Mouse (Mus musculus): ENCODE results near the gene Ppm1n. TPM values are rescaled to one million over a fixed set of nuclear protein-coding genes. Genes with fewer than 3 reads are reported as not detected.
A peak's percentile ranks its signal among the peaks of the same experiment; 100 is the strongest.

Gene Ppm1n
- polyA plus RNA-seq, 1 experiment: 11.8 TPM

DNA sequence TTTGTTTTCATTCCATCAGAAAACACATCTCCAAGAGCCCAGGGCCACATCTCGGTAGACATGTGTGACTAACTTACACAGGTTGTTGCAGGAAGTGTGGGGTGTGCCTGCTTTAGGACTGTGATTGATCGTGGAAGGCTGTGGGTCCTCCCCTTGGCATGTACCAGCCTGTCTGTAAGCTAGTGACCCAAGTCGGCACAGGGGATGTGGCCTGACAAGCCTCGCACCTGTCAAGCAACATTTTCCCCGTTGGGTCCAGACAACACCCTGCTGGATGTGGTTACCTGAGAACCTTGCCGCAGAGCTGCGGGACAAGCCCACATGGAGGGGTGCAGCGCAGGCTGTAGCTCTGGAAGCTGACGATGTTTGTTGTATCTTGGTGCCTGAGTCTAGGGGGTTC lies 42.6 kb upstream of the Ppm1n start:
- no peak overlapping the region for H3K27ac ChIP-seq (ENCODE audit: insufficient read depth, low read depth, low read length)
- H3K27me3 ChIP-seq (ENCODE audit: control insufficient read depth, insufficient read depth, low read length): no peaks in the 10 kb centered on the region; the same call in 1 of the 2 replicates
- H3K4me1 ChIP-seq (ENCODE audit: control insufficient read depth, insufficient read depth, insufficient read length, low read length): peaks cover 20% of the 10 kb centered on the region
- no peak overlapping the region for H3K4me3 ChIP-seq (ENCODE audit: low read depth, low read length)
- TF ChIP-seq POLR2A (IDR thresholded peaks at IDR 0.05; ENCODE audit: low read depth, low read length) (no peak), CTCF (IDR thresholded peaks at IDR 0.05; ENCODE audit: extremely low read depth, insufficient read length, insufficient replicate concordance, low read depth, low read length) (no peak)
- no peaks in the 10 kb centered on the region for H3K36me3 ChIP-seq (ENCODE audit: control insufficient read depth, insufficient read depth, low read length)
- WGBS: 40% methylated on average over 9 of the region's 9 CpGs

DNA sequence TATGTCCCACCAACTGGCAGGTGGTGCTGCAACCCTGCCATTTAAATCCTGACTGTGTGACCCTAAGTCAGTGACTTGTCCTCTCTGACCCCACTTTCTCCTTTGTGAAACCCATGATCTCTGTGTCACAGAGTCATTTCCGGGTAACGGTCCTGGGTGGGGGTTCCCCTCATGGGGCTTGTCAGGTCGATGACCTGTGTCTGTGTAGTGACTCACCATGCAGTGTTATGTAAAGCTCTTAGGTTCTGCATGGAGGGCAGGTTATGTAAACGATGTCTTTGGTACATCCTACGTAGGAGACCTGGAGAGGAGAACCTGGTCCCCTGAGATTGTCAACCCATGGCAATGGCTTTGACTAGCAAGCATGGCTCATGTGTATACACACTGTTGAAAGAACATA lies 41.6 kb upstream of the Ppm1n start:
- no peaks in the 10 kb centered on the region for H3K36me3 ChIP-seq (ENCODE audit: control insufficient read depth, insufficient read depth, low read length)
- no peak overlapping the region for H3K4me3 ChIP-seq (ENCODE audit: low read depth, low read length)
- H3K27me3 ChIP-seq (ENCODE audit: control insufficient read depth, insufficient read depth, low read length): no peaks in the 10 kb centered on the region; the same call in 1 of the 2 replicates
- no peak overlapping the region for H3K27ac ChIP-seq (ENCODE audit: insufficient read depth, low read depth, low read length)
- 10% methylated on average over 5 of the region's 5 CpGs for WGBS
- peaks cover 22% of the 10 kb centered on the region for H3K4me1 ChIP-seq (ENCODE audit: control insufficient read depth, insufficient read depth, insufficient read length, low read length)
- TF ChIP-seq CTCF (IDR thresholded peaks at IDR 0.05; ENCODE audit: extremely low read depth, insufficient read length, insufficient replicate concordance, low read depth, low read length): no peak
- no peak for TF ChIP-seq POLR2A (IDR thresholded peaks at IDR 0.05; ENCODE audit: low read depth, low read length)

DNA sequence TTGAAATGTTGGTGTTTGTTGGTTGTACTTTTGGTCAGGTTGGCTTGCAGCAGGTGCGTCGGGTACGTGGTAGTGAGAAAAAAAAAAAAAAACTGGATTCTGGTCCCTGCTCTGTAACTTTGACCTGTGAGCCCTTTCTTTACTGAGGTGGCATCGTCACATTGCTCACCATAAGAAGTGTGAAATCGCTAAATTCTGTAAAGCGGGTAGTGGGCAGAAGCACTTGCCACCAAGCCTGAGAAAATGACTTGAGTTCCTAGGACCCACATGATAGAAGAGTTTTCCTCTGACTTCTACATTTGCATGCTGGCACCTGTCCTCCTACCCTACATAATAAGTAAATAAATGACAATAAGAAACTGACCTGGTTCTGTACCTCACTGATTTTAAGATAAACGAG lies 40.8 kb upstream of the Ppm1n start:
- Histone ChIP-seq H3K36me3 (ENCODE audit: control insufficient read depth, insufficient read depth, low read length) (no peaks in the 10 kb centered on the region), H3K27ac (ENCODE audit: insufficient read depth, low read depth, low read length) (no peak overlapping the region), H3K27me3 (ENCODE audit: control insufficient read depth, insufficient read depth, low read length) (no peaks in the 10 kb centered on the region; the same call in 1 of the 2 replicates), H3K4me3 (ENCODE audit: low read depth, low read length) (no peak overlapping the region), H3K4me1 (ENCODE audit: control insufficient read depth, insufficient read depth, insufficient read length, low read length) (peaks cover 22% of the 10 kb centered on the region)
- TF ChIP-seq POLR2A (IDR thresholded peaks at IDR 0.05; ENCODE audit: low read depth, low read length) (no peak), CTCF (IDR thresholded peaks at IDR 0.05; ENCODE audit: extremely low read depth, insufficient read length, insufficient replicate concordance, low read depth, low read length) (no peak)
- WGBS: 23% methylated on average over 7 of the region's 7 CpGs

DNA sequence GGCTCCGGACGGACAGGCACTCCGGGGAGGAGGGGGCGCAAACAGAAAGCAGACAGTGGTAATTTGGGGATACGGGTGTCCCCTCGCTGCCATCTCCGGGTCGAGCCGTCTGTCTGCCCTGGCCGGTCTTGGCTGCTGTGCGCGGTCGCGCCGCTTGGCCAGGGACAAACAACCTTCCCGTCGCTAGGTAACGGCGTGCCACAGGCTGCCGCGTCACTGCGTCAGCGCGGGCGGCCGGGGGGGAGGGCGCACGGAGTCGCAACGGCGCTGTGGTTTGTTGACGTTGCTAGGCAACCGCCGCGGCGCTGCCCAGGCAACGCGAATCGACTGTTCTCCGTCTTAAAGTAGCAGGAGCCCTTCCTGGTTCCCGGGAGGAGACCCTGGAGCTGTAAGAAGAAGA lies 40.0 kb upstream of the Ppm1n start:
- H3K36me3 ChIP-seq (ENCODE audit: control insufficient read depth, insufficient read depth, low read length): no peaks in the 10 kb centered on the region
- no peaks in the 10 kb centered on the region; the same call in 1 of the 2 replicates for H3K27me3 ChIP-seq (ENCODE audit: control insufficient read depth, insufficient read depth, low read length)
- no peak overlapping the region for H3K27ac ChIP-seq (ENCODE audit: insufficient read depth, low read depth, low read length)
- TF ChIP-seq POLR2A (IDR thresholded peaks at IDR 0.05; ENCODE audit: low read depth, low read length) (no peak), CTCF (IDR thresholded peaks at IDR 0.05; ENCODE audit: extremely low read depth, insufficient read length, insufficient replicate concordance, low read depth, low read length) (no peak)
- peak overlapping the region; percentile 59 for H3K4me3 ChIP-seq (ENCODE audit: low read depth, low read length)
- H3K4me1 ChIP-seq (ENCODE audit: control insufficient read depth, insufficient read depth, insufficient read length, low read length): peaks cover 22% of the 10 kb centered on the region
- WGBS: under 1% methylated on average over 41 of the region's 41 CpGs

DNA sequence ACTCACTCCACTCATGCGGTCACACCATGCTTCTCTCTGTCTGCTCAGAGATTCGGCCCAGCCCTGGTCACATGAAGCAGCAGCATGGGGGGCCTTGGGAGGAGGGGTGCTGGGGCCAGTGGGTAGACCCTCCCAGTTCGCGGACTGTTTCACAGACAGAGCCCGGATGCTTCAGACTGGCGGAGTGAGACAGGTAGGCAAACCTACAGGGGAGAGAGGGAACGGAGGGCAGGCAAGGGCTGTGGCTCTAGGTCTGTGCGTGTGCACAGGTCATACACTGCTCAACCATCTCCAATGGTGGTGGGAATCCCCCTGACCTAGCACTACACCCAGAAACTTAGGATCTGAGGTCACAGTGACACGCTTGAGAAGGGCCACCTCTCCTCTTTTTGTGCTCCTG lies 39.6 kb upstream of the Ppm1n start:
- Histone ChIP-seq H3K27ac (ENCODE audit: insufficient read depth, low read depth, low read length) (no peak overlapping the region), H3K36me3 (ENCODE audit: control insufficient read depth, insufficient read depth, low read length) (no peaks in the 10 kb centered on the region), H3K27me3 (ENCODE audit: control insufficient read depth, insufficient read depth, low read length) (no peaks in the 10 kb centered on the region; the same call in 1 of the 2 replicates), H3K4me1 (ENCODE audit: control insufficient read depth, insufficient read depth, insufficient read length, low read length) (peaks cover 22% of the 10 kb centered on the region), H3K4me3 (ENCODE audit: low read depth, low read length) (peak overlapping the region; percentile 59)
- 21% methylated on average over 9 of the region's 9 CpGs for WGBS
- TF ChIP-seq CTCF (IDR thresholded peaks at IDR 0.05; ENCODE audit: extremely low read depth, insufficient read length, insufficient replicate concordance, low read depth, low read length) (no peak), POLR2A (IDR thresholded peaks at IDR 0.05; ENCODE audit: low read depth, low read length) (no peak)

DNA sequence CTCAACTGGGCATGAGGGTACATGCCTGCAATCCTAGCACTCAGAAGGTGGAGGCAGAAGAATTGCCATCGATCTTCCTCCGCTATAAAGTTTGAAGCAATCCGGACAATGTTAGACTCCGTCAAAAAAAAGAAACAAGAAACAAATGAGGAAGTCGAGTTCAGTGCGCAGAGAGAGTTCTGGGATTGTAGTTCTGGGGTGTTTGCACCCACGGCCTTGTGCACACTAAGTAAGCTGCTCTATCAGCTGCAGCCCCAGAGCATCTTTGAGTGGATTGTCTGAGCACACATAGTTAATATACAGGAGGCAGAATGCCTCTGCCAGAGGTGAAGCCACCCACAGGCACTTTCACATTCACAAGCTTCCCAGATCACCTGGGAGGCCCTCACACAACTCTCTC lies 38.8 kb upstream of the Ppm1n start:
- TF ChIP-seq CTCF (IDR thresholded peaks at IDR 0.05; ENCODE audit: extremely low read depth, insufficient read length, insufficient replicate concordance, low read depth, low read length) (no peak), POLR2A (IDR thresholded peaks at IDR 0.05; ENCODE audit: low read depth, low read length) (no peak)
- Histone ChIP-seq H3K36me3 (ENCODE audit: control insufficient read depth, insufficient read depth, low read length) (no peaks in the 10 kb centered on the region), H3K27me3 (ENCODE audit: control insufficient read depth, insufficient read depth, low read length) (no peaks in the 10 kb centered on the region; the same call in 1 of the 2 replicates), H3K27ac (ENCODE audit: insufficient read depth, low read depth, low read length) (no peak overlapping the region), H3K4me3 (ENCODE audit: low read depth, low read length) (no peak overlapping the region), H3K4me1 (ENCODE audit: control insufficient read depth, insufficient read depth, insufficient read length, low read length) (peaks cover 22% of the 10 kb centered on the region)
- WGBS: 77% methylated on average over 7 of the region's 7 CpGs

DNA sequence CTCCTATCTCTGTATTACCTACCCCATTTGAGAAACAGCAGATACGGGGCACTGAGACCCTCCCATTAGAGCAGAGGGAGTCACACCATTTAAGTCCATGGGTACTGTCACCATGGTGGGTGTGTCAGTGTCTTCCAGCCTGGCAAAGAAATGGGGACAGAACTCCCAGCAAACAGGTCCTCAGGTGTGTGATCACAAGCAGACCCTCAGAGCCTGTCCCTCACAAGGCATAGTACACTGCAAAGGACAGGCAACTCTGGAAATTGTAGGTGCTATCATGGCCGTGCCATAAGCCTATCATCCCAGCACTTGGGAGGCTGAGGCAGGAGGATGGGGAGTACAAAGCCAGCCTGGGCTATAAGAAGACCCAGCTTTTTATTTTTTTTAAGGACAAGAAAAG lies 38.3 kb upstream of the Ppm1n start:
- TF ChIP-seq POLR2A (IDR thresholded peaks at IDR 0.05; ENCODE audit: low read depth, low read length) (no peak), CTCF (IDR thresholded peaks at IDR 0.05; ENCODE audit: extremely low read depth, insufficient read length, insufficient replicate concordance, low read depth, low read length) (no peak)
- Histone ChIP-seq H3K27ac (ENCODE audit: insufficient read depth, low read depth, low read length) (no peak overlapping the region), H3K4me1 (ENCODE audit: control insufficient read depth, insufficient read depth, insufficient read length, low read length) (peaks cover 22% of the 10 kb centered on the region), H3K36me3 (ENCODE audit: control insufficient read depth, insufficient read depth, low read length) (no peaks in the 10 kb centered on the region), H3K4me3 (ENCODE audit: low read depth, low read length) (no peak overlapping the region), H3K27me3 (ENCODE audit: control insufficient read depth, insufficient read depth, low read length) (no peaks in the 10 kb centered on the region; the same call in 1 of the 2 replicates)
- WGBS: 71% methylated on average over 2 of the region's 2 CpGs
